Mouse (Mus musculus) hindbrain, embryonic 16.5 days (tissue): ENCODE data around the gene Wdr12. TPM values are rescaled to one million over a fixed set of nuclear protein-coding genes. Genes with fewer than 3 reads are reported as not detected.

Experiments used
- ATAC-seq: fragments of 200-750 bp; cut with Nextera tagmentation; 2 replicates; pipeline ENCODE4 v1.8.0; 2017; ENCODE audit warnings: moderate TSS enrichment, moderate library complexity
- H3K27ac ChIP-seq: fragments of 300-500 bp; sonication (generic); 2 replicates; pipeline ENCODE4 v1.5.1; 2014; ENCODE audit warnings: low read depth, mild to moderate bottlenecking, control low read depth, low read length, moderate library complexity
- H3K27me3 ChIP-seq: fragments of 300-500 bp; sonication (generic); replicated peaks from 2 replicates; pipeline ENCODE4 v1.6.1; 2014; ENCODE audit warnings: low read length; ENCODE audit not compliant: control insufficient read depth, insufficient read depth
- H3K36me3 ChIP-seq: fragments of 300-500 bp; sonication (generic); 2 replicates; pipeline ENCODE4 v1.6.1; 2014; ENCODE audit warnings: mild to moderate bottlenecking, low read length, moderate library complexity, mixed read lengths; ENCODE audit not compliant: control insufficient read depth, insufficient read depth
- H3K4me1 ChIP-seq: fragments of 300-500 bp; sonication (generic); 2 replicates; pipeline ENCODE4 v1.6.1; 2014; ENCODE audit warnings: low read depth, low read length; ENCODE audit not compliant: control insufficient read depth, insufficient read depth
- H3K4me2 ChIP-seq: fragments of 300-500 bp; sonication (generic); 2 replicates; pipeline ENCODE4 v1.6.1; 2014; ENCODE audit warnings: mild to moderate bottlenecking, low read length, control low read depth, moderate library complexity
- H3K4me3 ChIP-seq: fragments of 300-500 bp; sonication (generic); 2 replicates; pipeline ENCODE4 v1.5.1; 2014; ENCODE audit warnings: mild to moderate bottlenecking, low read length, control low read depth, moderate library complexity
- H3K9ac ChIP-seq: fragments of 300-500 bp; sonication (generic); 2 replicates; pipeline ENCODE4 v1.6.1; 2014; ENCODE audit warnings: low read depth, mild to moderate bottlenecking, control low read depth, low read length, moderate library complexity
- H3K9me3 ChIP-seq: fragments of 300-500 bp; sonication (generic); 2 replicates; pipeline ENCODE4 v1.6.1; 2014; ENCODE audit warnings: mild to moderate bottlenecking, low read length, moderate library complexity; ENCODE audit not compliant: control insufficient read depth
- WGBS: fragments of 180-500 bp; shearing (Covaris S2); extraction: QIAGEN DNeasy Blood & Tissue Kit; methylation state at CpG from one replicate; pipeline ENCODE4 v1.1.7; 2014; 5-methylcytosine and 5-hydroxymethylcytosine counted together
- polyA plus RNA-seq: library from polyadenylated mRNA; unstranded; fragments of >200 nt; fragmentation: Nextera tagmentation; extraction: Ambion mirVana; gene quantifications from 2 replicates; pipeline ENCODE4 v1.2.1, GENCODE M21; 2015

Gene Wdr12
- 48.9 and 53.7 TPM in 2 replicates for polyA plus RNA-seq

DNA sequence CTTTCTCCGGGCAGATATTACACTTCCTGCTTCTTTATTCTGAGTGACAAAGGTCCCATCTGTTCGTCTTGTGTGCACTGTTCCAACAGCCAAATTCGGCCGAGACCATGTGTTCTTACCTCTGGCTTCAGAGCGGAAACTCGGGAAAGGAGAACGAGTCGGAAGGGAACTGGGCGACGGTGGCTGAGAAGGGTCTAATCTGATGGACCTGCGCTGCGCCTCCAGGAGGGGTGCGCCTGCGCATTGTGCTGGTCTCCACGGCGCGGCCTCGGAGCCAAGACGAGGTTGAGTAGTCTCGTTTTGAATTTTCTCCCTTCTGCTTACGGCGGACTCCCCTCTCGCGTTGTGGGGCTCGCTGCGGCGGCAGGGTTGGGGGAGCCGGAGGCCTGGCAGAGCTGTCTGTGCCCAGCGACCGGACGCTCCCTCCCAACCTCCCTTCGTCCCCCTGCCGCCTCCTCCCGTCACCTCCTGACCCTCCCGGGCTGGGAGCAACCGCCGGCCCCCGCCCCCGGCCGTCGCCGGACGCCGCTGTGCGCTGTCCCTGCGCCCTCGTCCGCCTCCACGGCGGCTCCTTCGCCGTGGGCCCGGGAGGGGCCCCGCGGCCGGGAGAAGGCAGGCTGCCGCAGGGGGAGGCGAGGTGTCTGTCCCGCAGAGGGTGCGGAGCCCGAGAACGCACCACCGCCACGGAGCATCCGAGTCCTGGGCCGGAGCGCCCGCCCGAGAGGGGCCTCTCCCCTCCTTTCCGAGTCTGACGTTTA lies at the start of gene Wdr12, which contains the start of gene Carf:
Gene Wdr12, minus strand, starts transcription at position 622 of the 758 bp plus-strand sequence.
Gene Carf, plus strand, starts transcription at position 224 of the 758 bp plus-strand sequence.
- under 1% methylated on average over 61 of the region's 71 CpGs for WGBS
- Histone ChIP-seq H3K27ac (peak within 1 kb of the TSS; percentile 98), H3K9ac (peak within 1 kb of the TSS; percentile 99), H3K27me3 (no peaks in the 10 kb centered on the region), H3K4me3 (peak within 1 kb of the TSS; percentile 99), H3K4me1 (peaks cover 14% of the 10 kb centered on the region), H3K9me3 (no peaks in the 10 kb centered on the region), H3K36me3 (peaks cover 3% of the 10 kb centered on the region; the same call in 1 of the 2 replicates), H3K4me2 (peak within 1 kb of the TSS; percentile 74)
- peak; percentile 98 for ATAC-seq

DNA sequence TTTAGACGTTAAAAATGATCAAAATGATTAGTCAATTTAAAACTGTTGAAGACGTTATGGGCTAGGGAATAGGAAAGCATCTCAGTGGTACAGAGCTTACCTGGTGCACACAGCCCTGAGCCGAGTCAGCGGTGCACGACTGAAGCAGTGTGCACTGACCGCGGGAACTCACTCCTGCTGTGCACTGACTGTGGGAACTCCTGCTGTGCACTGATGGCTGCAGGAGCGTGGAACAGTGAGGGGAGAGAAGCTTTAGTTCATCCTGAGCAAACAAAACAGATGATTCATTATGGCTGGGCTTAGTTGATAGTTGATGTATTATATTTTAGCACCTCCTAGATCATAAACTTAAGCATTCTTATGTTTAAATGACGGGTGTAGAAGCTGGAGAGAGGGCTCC lies 38.9 kb upstream of the Wdr12 start:
- Histone ChIP-seq H3K4me1 (no peaks in the 10 kb centered on the region), H3K36me3 (no peaks in the 10 kb centered on the region), H3K27me3 (no peaks in the 10 kb centered on the region), H3K9me3 (no peaks in the 10 kb centered on the region), H3K27ac (no peak overlapping the region), H3K4me2 (no peak overlapping the region), H3K9ac (no peak overlapping the region), H3K4me3 (no peak overlapping the region)
- 30% methylated on average over 9 of the region's 9 CpGs for whole genome bisulfite sequencing
- ATAC-seq: no peak

DNA sequence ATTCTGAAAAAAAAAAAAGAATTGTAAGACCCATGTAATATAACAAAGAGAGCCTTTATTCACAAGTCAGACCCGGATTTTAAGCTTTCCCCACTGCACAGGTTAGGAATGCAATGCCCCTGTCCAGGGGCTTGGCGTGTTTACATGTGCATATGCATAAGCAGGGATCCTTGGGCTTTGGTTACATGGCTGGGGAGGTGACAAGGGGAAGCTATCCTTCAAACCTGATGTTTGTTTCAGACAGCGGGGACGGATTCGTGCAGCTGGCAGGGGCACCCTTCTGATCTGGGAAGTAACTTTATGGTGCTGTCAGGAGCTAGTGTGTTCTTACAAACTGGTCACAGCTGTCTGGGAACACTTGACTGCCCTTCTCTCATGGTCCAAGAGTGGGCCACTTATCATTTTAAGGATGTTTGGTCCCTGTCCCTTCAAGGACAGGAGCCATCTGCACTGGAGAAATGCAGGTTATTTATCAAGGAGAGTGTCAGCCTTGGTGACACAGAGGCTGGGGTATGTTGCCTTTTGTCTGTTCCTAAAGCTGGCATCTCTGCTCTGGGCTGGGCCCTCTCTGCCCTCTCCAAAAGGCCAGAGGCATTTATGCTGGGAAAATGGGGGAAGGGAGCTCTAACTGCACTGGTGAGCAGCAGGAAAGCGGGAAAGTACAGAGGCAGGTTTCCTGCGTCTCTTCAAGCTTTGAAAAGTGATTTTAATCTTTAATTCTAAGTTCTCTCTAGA lies 19.4 kb upstream of the Wdr12 start:
- Histone ChIP-seq H3K4me3 (no peak overlapping the region), H3K36me3 (peaks cover 11% of the 10 kb centered on the region), H3K4me1 (no peaks in the 10 kb centered on the region), H3K27me3 (no peaks in the 10 kb centered on the region), H3K4me2 (no peak overlapping the region), H3K27ac (no peak overlapping the region), H3K9ac (no peak overlapping the region), H3K9me3 (peaks cover 6% of the 10 kb centered on the region; the same call in 1 of the 2 replicates)
- ATAC-seq: no peak
- 82% methylated on average over 7 of the region's 7 CpGs for WGBS

DNA sequence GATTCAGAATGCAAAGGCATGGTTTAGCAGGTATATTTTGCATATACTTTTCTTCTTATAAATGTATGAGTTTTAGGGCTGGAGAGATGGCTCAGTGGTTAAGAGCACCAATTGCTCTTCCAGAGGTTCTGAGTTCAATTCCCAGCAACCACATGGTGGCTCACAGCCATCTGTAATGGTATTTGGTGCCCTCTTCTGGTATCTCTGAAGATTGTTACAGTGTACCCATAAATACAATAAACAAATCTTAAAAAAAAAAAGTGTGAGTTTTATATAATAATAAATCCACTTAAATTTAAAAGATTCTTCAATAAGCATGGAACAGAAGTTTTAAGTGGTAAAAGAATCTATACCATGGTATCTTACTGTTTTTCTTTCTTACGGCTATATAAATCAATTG lies 6.1 kb upstream of the Wdr12 start:
- peaks cover 12% of the 10 kb centered on the region for H3K36me3 ChIP-seq
- no peaks in the 10 kb centered on the region for H3K27me3 ChIP-seq
- ATAC-seq: no peak
- 100% methylated on average over 1 of the region's 1 CpGs for WGBS
- no peak overlapping the region for H3K4me3 ChIP-seq
- H3K9me3 ChIP-seq: no peaks in the 10 kb centered on the region
- H3K4me1 ChIP-seq: no peaks in the 10 kb centered on the region
- no peak overlapping the region for H3K4me2 ChIP-seq
- no peak overlapping the region for H3K9ac ChIP-seq
- H3K27ac ChIP-seq: no peak overlapping the region

DNA sequence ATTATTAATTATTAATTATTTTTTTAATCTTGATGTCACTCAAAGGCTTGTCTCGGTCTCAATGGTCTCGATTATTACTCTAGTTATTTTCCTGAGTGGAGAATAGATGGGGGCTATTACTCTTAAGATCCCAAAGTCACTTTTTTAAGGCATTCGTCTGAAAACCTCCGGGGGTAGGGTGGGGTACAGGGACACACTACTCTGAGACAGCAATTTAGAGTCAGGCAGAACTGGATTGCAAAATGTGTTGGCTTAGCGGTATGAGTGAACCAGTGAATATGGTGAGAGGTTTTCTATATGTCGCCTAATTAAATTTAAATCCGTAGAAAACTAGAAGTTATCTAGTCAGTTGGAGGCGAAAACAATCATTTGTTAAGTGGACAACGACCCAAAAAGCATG lies 394 bp upstream of the Wdr12 start:
- 12% methylated on average over 9 of the region's 9 CpGs for WGBS
- peak overlapping the region; percentile 99 for H3K4me3 ChIP-seq
- peak overlapping the region; percentile 98 for H3K27ac ChIP-seq
- H3K36me3 ChIP-seq: peaks cover 1% of the 10 kb centered on the region; the same call in 1 of the 2 replicates
- peak overlapping the region; percentile 71 for H3K4me2 ChIP-seq
- H3K4me1 ChIP-seq: peaks cover 14% of the 10 kb centered on the region
- H3K27me3 ChIP-seq: no peaks in the 10 kb centered on the region
- no peak for ATAC-seq
- H3K9me3 ChIP-seq: no peaks in the 10 kb centered on the region
- peak overlapping the region; percentile 99 for H3K9ac ChIP-seq

DNA sequence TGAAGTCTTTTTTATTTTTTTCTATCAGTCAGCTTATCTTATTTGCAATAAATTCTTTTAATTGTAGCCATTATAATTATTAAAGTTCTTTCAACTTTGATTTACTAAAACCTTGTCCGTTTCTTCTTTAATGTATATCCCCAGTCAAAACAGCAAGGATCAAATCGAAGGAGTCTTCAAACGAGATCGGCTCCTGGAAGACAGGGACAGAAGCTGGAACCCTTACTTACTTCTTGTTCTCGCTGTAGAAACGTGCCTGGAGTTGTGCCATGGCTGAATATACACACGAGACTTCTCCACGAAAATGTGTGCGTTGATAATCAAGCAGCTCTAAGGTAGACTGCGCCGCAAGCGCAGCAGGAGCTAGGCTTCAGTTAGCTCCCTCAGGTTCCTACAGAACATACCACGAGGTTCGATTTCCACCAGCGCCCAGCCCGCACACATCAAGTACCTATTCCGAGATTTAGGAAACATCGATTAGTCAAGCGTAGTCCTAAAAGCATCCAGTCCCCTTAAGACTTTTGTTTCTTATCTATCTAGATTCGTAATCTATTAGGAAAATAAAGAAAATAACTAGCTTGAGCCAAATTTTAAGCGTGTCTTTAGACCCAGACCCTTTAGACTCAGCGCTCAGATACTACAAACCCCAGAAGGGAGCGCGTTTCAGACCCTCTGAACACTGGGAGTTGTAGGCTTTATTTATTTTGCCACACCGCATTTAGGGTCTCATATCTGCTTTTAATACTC lies 995 bp downstream of the Wdr12 start:
- under 1% methylated on average over 25 of the region's 25 CpGs for WGBS
- Histone ChIP-seq H3K4me3 (peak overlapping the region; percentile 99), H3K36me3 (peaks cover 3% of the 10 kb centered on the region; the same call in 1 of the 2 replicates), H3K4me1 (peaks cover 14% of the 10 kb centered on the region), H3K9me3 (no peaks in the 10 kb centered on the region), H3K4me2 (peak overlapping the region; percentile 74), H3K27ac (peak overlapping the region; percentile 98), H3K27me3 (no peaks in the 10 kb centered on the region), H3K9ac (peak overlapping the region; percentile 99)
- ATAC-seq: peak; percentile 94

DNA sequence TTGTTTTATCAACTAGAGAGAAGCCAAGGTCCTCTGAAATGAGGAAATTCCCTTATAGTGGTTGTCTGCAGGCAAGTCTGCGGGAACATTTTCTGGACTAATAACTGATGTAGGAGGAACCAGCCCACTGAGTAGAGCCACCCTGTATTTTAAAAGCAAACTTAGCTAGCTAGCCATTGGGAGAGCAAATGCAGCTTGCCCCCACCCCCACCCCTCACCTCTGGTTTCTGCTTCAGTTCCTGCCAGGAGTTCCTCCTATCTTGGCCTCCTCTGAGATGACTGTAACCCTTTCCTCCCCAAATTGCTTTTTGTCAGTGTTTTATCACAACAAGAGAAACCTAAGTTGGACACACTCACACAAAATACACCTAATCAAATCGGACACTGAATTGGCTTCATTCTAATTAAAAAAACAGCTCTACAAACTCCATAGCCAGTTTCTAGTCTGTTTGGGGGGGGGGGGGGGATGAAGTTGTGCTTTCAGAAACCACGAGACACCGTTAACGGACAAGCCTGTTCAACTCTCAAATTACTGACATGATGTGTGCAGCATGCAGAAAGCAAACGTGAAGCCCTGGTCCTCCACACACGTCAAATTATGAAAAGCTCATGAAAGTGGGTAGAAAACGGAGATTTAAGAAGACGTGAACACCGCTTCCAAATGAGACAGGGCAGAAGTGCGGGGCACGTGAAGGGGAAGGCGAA lies 1.7 kb downstream of the Wdr12 start:
- WGBS: 10% methylated on average over 13 of the region's 13 CpGs
- Histone ChIP-seq H3K9ac (peak overlapping the region; percentile 28), H3K4me1 (peaks cover 14% of the 10 kb centered on the region), H3K36me3 (peaks cover 3% of the 10 kb centered on the region; the same call in 1 of the 2 replicates), H3K4me2 (peak overlapping the region; percentile 74), H3K4me3 (peak overlapping the region; percentile 99), H3K27me3 (no peaks in the 10 kb centered on the region), H3K27ac (no peak overlapping the region), H3K9me3 (no peaks in the 10 kb centered on the region)
- no peak for ATAC-seq

DNA sequence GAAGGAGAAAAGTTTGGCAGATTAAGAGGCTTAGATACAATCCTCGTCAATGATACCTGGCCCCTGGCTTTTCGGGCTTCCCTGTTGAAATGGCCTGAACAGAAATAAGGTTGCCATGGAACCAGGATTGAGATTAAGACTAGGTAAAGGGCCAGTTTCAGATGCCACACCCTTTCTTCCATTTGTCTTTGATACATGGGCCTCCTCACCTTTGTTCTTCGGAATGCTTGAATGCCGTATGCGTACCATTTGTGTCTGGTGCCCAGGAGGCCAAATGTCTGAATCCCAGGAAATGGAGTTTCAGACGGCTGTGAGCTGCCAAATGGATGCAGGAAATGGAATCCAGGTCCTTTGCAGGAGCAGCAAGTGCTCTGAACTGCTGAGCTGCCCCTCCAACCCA lies 22.0 kb downstream of the Wdr12 start:
- H3K27me3 ChIP-seq: no peaks in the 10 kb centered on the region
- no peak overlapping the region for H3K9ac ChIP-seq
- no peak overlapping the region for H3K27ac ChIP-seq
- no peak overlapping the region for H3K4me3 ChIP-seq
- no peaks in the 10 kb centered on the region for H3K9me3 ChIP-seq
- no peak for ATAC-seq
- no peak overlapping the region for H3K4me2 ChIP-seq
- 90% methylated on average over 6 of the region's 6 CpGs for WGBS
- H3K4me1 ChIP-seq: no peaks in the 10 kb centered on the region
- H3K36me3 ChIP-seq: peaks cover 24% of the 10 kb centered on the region
